Mouse (Mus musculus): Measurements from ENCODE around the gene Lrrc28. TPM values are rescaled to one million over a fixed set of nuclear protein-coding genes. Genes with fewer than 3 reads are reported as not detected.

The Lrrc28 gene
- total and polyA plus RNA-seq, 2 experiments from 2014 or later: 32.2 to 70.4 TPM

- Histone ChIP-seq H3K4me1 (ENCODE audit: insufficient read depth) (0 out of 2 replicates have a peak, but pooled peaks cover 6% of the 10 kb centered on the region), H3K27me3 (ENCODE audit: insufficient read depth, low read length) (no peaks in the 10 kb centered on the region), H3K36me3 (ENCODE audit: insufficient read depth) (no peaks in the 10 kb centered on the region), H3K4me2 (ENCODE audit: low read depth) (no peak overlapping the region), H3K9me3 (ENCODE audit: low read length) (no peaks in the 10 kb centered on the region), H3K27ac (ENCODE audit: low read depth, low read length) (no peak overlapping the region), H3K4me3 (ENCODE audit: low read depth, low read length) (no peak overlapping the region), H3K9ac (no peak overlapping the region)
- TF ChIP-seq CTCF (IDR thresholded peaks at IDR 0.05; ENCODE audit: low read depth): no peak
- WGBS: 90% methylated on average over 5 of the region's 5 CpGs
- DNase-seq: no peak
- no peak for ATAC-seq
Measured at GRCm38 (mm10) chr7:67486417-67486816, 158.7 kb downstream of the Lrrc28 start.

DNA sequence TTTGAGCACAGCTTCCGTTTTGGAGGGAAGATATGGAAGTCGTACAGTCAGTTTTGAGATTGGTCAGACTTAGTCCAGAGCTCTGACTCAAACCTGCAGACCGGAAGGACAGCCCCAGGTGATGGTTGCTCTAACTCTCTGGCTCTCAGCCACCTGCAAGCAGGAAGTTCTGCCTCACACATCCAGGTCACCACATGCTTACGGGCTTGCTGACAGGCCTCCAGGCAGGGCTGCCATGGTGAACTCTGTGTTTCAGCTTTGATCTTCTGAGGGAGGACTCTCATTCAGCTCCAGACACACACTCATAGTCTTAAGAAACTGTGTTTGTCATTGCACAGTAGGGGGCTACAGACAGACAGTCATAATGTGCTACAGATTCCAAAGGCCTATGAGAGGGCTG lies 161.4 kb downstream of the Lrrc28 start:
- H3K4me2 ChIP-seq (ENCODE audit: low read depth): no peak overlapping the region
- 87% methylated on average over 4 of the region's 4 CpGs for WGBS
- DNase-seq (no peak), ATAC-seq (no peak)
- no peaks in the 10 kb centered on the region for H3K27me3 ChIP-seq (ENCODE audit: insufficient read depth, low read length)
- H3K9me3 ChIP-seq (ENCODE audit: low read length): no peaks in the 10 kb centered on the region
- no peak overlapping the region for H3K9ac ChIP-seq
- no peaks in the 10 kb centered on the region for H3K36me3 ChIP-seq (ENCODE audit: insufficient read depth)
- 0 out of 2 replicates have a peak, but pooled peaks cover 6% of the 10 kb centered on the region for H3K4me1 ChIP-seq (ENCODE audit: insufficient read depth)
- H3K27ac ChIP-seq (ENCODE audit: low read depth, low read length): no peak overlapping the region
- H3K4me3 ChIP-seq (ENCODE audit: low read depth, low read length): no peak overlapping the region
- no peak for TF ChIP-seq CTCF (IDR thresholded peaks at IDR 0.05; ENCODE audit: low read depth)

DNA sequence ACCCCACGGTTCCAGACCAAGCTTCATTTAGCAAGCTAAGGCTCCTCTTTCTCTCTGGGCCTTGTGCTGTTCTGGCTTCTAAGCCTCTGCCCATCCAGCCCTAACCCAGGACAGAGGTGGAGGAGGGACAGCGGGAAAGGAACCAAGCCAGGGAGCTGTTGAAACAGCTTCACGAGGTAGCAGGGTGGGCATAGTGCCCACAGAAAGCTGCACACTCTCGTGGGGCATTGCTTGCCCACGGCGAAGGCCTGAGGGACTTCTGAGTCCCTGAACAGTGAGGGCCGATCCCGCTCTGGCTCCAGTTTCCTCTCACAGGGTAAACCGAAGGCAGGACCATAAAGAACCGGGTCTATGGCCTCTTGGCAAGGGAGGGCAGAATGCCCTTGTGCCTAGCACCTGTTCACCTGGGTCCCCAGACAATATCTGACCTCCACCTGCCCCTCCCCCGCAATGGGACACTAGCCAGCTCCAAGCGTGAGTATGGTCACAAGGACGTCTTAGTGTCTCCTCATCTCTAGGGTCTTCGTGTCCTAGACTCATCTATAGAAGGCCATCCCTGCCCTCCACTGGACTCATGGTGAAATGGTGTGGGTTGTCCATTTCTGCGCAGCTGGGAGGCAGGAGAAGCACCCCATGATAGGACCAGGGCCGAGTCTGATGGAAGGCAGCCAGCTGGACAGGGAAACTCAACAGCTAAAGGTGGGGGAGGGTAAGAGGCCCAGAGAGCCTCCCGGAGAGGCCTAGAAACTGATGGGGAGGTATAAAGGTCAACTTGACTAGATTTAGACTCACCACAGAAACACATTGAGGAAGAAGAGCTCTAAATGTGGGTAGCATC lies 165.3 kb downstream of the Lrrc28 start:
- no peaks in the 10 kb centered on the region for H3K4me1 ChIP-seq (ENCODE audit: insufficient read depth)
- no peak overlapping the region for H3K4me2 ChIP-seq (ENCODE audit: low read depth)
- DNase-seq: no peak
- no peak overlapping the region for H3K4me3 ChIP-seq (ENCODE audit: low read depth, low read length)
- H3K9me3 ChIP-seq (ENCODE audit: low read length): no peaks in the 10 kb centered on the region
- no peak for TF ChIP-seq CTCF (IDR thresholded peaks at IDR 0.05; ENCODE audit: low read depth)
- H3K9ac ChIP-seq: no peak overlapping the region
- no peak overlapping the region for H3K27ac ChIP-seq (ENCODE audit: low read depth, low read length)
- H3K27me3 ChIP-seq (ENCODE audit: insufficient read depth, low read length): no peaks in the 10 kb centered on the region
- no peak for ATAC-seq
- H3K36me3 ChIP-seq (ENCODE audit: insufficient read depth): no peaks in the 10 kb centered on the region
- WGBS: 80% methylated on average over 17 of the region's 17 CpGs

DNA sequence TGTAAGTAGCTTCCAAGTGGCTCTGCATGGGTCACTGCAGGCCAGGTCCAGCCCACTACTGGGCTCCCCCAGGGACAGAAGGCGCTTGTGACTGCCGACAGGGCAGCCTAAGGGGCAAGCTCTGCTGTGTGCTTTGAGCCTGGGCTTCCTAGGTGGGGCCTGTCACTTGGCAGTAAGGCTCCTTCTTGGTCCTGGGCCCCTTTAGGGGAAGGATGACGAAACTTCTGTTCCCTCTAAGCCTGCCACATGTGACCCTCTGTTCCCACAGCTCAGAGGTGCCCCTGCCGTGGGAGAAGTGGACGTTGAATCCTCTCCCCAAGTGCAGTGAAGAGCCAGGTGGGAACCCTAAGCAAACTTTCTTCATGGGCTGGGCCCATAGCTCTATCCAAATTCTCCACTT lies 165.9 kb downstream of the Lrrc28 start:
- WGBS: 76% methylated on average over 5 of the region's 5 CpGs
- H3K27ac ChIP-seq (ENCODE audit: low read depth, low read length): no peak overlapping the region
- no peak overlapping the region for H3K9ac ChIP-seq
- H3K27me3 ChIP-seq (ENCODE audit: insufficient read depth, low read length): no peaks in the 10 kb centered on the region
- H3K36me3 ChIP-seq (ENCODE audit: insufficient read depth): no peaks in the 10 kb centered on the region
- TF ChIP-seq CTCF (IDR thresholded peaks at IDR 0.05; ENCODE audit: low read depth): no peak
- H3K9me3 ChIP-seq (ENCODE audit: low read length): no peaks in the 10 kb centered on the region
- no peak; the same call in 1 of the 2 replicates for ATAC-seq
- no peak overlapping the region for H3K4me2 ChIP-seq (ENCODE audit: low read depth)
- no peak overlapping the region for H3K4me3 ChIP-seq (ENCODE audit: low read depth, low read length)
- no peaks in the 10 kb centered on the region for H3K4me1 ChIP-seq (ENCODE audit: insufficient read depth)
- DNase-seq: no peak

- 21% methylated on average over 8 of the region's 10 CpGs for WGBS
- H3K9ac ChIP-seq: no peak overlapping the region
- peak overlapping the region; percentile 74 for H3K27ac ChIP-seq (ENCODE audit: low read depth, low read length)
- peak; percentile 77 for DNase-seq
- H3K4me1 ChIP-seq (ENCODE audit: insufficient read depth): no peaks in the 10 kb centered on the region
- H3K4me2 ChIP-seq (ENCODE audit: low read depth): 0 out of 2 replicates have a peak overlapping the region, but pooled peaks have one; percentile 13
- H3K36me3 ChIP-seq (ENCODE audit: insufficient read depth): no peaks in the 10 kb centered on the region
- no peaks in the 10 kb centered on the region for H3K27me3 ChIP-seq (ENCODE audit: insufficient read depth, low read length)
- no peak overlapping the region for H3K4me3 ChIP-seq (ENCODE audit: low read depth, low read length)
- H3K9me3 ChIP-seq (ENCODE audit: low read length): no peaks in the 10 kb centered on the region
- no peak for TF ChIP-seq CTCF (IDR thresholded peaks at IDR 0.05; ENCODE audit: low read depth)
- peak; percentile 95 for ATAC-seq
Measured at GRCm38 (mm10) chr7:67477996-67478395, 167.1 kb downstream of the Lrrc28 start.

GRCm38 (mm10) chr7:67471295-67471694 lies 173.8 kb downstream of the Lrrc28 start:
- DNase-seq: no peak
- Histone ChIP-seq H3K4me2 (ENCODE audit: low read depth) (no peak overlapping the region), H3K9ac (no peak overlapping the region), H3K27me3 (ENCODE audit: insufficient read depth, low read length) (no peaks in the 10 kb centered on the region), H3K4me3 (ENCODE audit: low read depth, low read length) (no peak overlapping the region), H3K4me1 (ENCODE audit: insufficient read depth) (no peaks in the 10 kb centered on the region; the same call in 1 of the 2 replicates), H3K36me3 (ENCODE audit: insufficient read depth) (no peaks in the 10 kb centered on the region), H3K9me3 (ENCODE audit: low read length) (no peaks in the 10 kb centered on the region), H3K27ac (ENCODE audit: low read depth, low read length) (no peak overlapping the region)
- TF ChIP-seq CTCF (IDR thresholded peaks at IDR 0.05; ENCODE audit: low read depth): no peak
- 74% methylated on average over 11 of the region's 11 CpGs for WGBS
- no peak for ATAC-seq

GRCm38 (mm10) chr7:67468802-67469408 lies 176.2 kb downstream of the Lrrc28 start:
- H3K27ac ChIP-seq (ENCODE audit: low read depth, low read length): no peak overlapping the region
- no peak overlapping the region for H3K4me2 ChIP-seq (ENCODE audit: low read depth)
- WGBS: 19% methylated on average over 7 of the region's 7 CpGs
- no peak overlapping the region for H3K9ac ChIP-seq
- no peaks in the 10 kb centered on the region; the same call in 1 of the 2 replicates for H3K4me1 ChIP-seq (ENCODE audit: insufficient read depth)
- DNase-seq: no peak
- no peak overlapping the region for H3K4me3 ChIP-seq (ENCODE audit: low read depth, low read length)
- TF ChIP-seq CTCF (IDR thresholded peaks at IDR 0.05; ENCODE audit: low read depth): no peak
- H3K9me3 ChIP-seq (ENCODE audit: low read length): no peaks in the 10 kb centered on the region
- H3K36me3 ChIP-seq (ENCODE audit: insufficient read depth): no peaks in the 10 kb centered on the region
- ATAC-seq: peak; percentile 69; the same call in 1 of the 2 replicates
- H3K27me3 ChIP-seq (ENCODE audit: insufficient read depth, low read length): no peaks in the 10 kb centered on the region
